Mouse (Mus musculus) brown adipose tissue, adult 24 weeks (tissue): ENCODE results near the gene Klhl28. TPM values are rescaled to one million over a fixed set of nuclear protein-coding genes. Genes with fewer than 3 reads are reported as not detected.

ENCODE experiments used
- H3K27ac ChIP-seq: fragments of 200-500 bp; replicated peaks from 2 replicates; pipeline ENCODE4 v1.5.1; 2012; ENCODE audit warnings: low read depth, mild to moderate bottlenecking, low read length
- H3K4me1 ChIP-seq: fragments of 200-500 bp; 2 replicates; pipeline ENCODE4 v1.6.1; 2012; ENCODE audit warnings: low read length, mixed read lengths; ENCODE audit not compliant: control insufficient read depth, insufficient read depth, insufficient read length
- H3K4me3 ChIP-seq: fragments of 200-500 bp; 2 replicates; pipeline ENCODE4 v1.5.1; 2012; ENCODE audit warnings: low read depth, mild to moderate bottlenecking, low read length, moderate library complexity; ENCODE audit not compliant: insufficient read depth
- polyA plus RNA-seq: library from polyadenylated mRNA; stranded (reverse); fragments of >200 nt; gene quantifications from 2 replicates; pipeline ENCODE4 v1.2.4, GENCODE M21; 2012; ENCODE audit not compliant: missing spikeins, insufficient read depth, insufficient read length

The Klhl28 gene
- polyA plus RNA-seq, 1 experiment: 3.7 TPM

- no peak overlapping the region for H3K27ac ChIP-seq
- H3K4me3 ChIP-seq: no peak overlapping the region
- no peaks in the 10 kb centered on the region for H3K4me1 ChIP-seq
Observed at GRCm38 (mm10) chr12:64916735-64917134, 48.6 kb downstream of the Klhl28 start.

DNA sequence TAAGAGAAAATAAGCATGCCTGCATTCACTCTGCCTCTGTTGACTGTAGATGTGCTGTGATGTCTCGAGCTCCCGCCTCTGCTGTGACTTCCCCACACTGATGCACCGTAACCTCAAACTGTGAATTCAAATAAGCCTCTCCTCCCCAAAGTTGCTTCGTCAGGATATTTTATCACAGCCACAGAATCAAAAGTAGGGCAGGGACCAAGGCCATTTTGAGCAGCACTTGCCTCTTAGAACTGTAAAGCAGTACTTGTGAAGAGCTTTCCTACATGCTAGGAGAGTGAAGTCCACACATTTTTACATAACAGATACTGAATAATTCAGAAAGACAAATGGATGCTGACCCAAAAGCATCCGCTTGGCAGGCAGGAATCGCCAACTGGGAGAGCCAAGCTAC lies 52.3 kb downstream of the Klhl28 start:
- Histone ChIP-seq H3K4me3 (no peak overlapping the region), H3K4me1 (no peaks in the 10 kb centered on the region), H3K27ac (no peak overlapping the region)

- H3K4me3 ChIP-seq: no peak overlapping the region
- H3K27ac ChIP-seq: no peak overlapping the region
- no peaks in the 10 kb centered on the region for H3K4me1 ChIP-seq
Observed at GRCm38 (mm10) chr12:64903186-64903585, 62.1 kb downstream of the Klhl28 start.

DNA sequence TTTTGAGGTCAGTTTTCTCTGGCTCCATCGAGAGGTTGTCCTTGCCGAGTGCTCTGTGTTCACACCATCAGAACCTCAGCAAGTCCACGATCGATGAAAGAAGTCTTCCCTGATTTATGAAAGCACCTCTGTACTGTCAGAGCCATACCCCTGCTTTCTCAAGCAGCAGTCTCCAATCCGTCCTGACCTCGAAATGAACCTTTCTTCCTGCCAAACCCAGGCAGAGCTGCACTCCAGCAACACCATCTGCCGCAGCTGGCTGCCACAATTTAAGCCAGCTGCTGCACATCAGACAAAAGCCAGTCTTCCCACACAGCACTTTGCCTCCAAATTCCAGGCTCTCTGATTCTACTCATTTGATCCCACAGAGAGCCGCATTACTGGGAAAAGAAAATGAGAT lies 62.8 kb downstream of the Klhl28 start:
- Histone ChIP-seq H3K4me1 (no peaks in the 10 kb centered on the region), H3K27ac (no peak overlapping the region), H3K4me3 (no peak overlapping the region)

- no peaks in the 10 kb centered on the region for H3K4me1 ChIP-seq
- H3K27ac ChIP-seq: no peak overlapping the region
- H3K4me3 ChIP-seq: no peak overlapping the region
Observed at GRCm38 (mm10) chr12:64897060-64897730, 68.1 kb downstream of the Klhl28 start.

Other genes starting within 250 kb of the Klhl28 start
- 3.7 and 5.3 TPM in 2 replicates for gene Gm527, start 47.6 kb downstream of the Klhl28 start, polyA plus RNA-seq
- gene Togaram1, start 270 bp upstream of the Klhl28 start, polyA plus RNA-seq: 5.2 and 5.4 TPM in 2 replicates
- 13.0 and 14.0 TPM in 2 replicates for gene Prpf39, start 70.8 kb upstream of the Klhl28 start, polyA plus RNA-seq
- gene Fkbp3, start 108.5 kb upstream of the Klhl28 start, polyA plus RNA-seq: 136 and 207 TPM in 2 replicates
- gene Fancm, start 110.1 kb upstream of the Klhl28 start, polyA plus RNA-seq: 7.4 and 8.1 TPM in 2 replicates
- gene Mis18bp1, start 207.1 kb upstream of the Klhl28 start, polyA plus RNA-seq: not detected in 2 replicates